ENCODE assay signal across 8 mouse cellular contexts in genomic region chr6:56808656-56809055, GRCm38 (mm10). TPM values are rescaled to one million over a fixed set of nuclear protein-coding genes. Genes with fewer than 3 reads are reported as not detected.
DNase-seq lines count a peak whose midpoint lies in the region; ATAC-seq lines count a peak whose summit lies in the region.

No protein-coding gene starts in this region.

- DNase-seq in 3T3-L1 (ENCODE audit: low read depth, low spot score) = peak; percentile 85
- DNase-seq in CD4-positive helper T cell, adult 2 months (ENCODE audit: low read depth, low spot score) = peak; percentile 69
- DNase-seq in cerebellum, adult 11 months = peak; percentile 31
- DNase-seq in forebrain, embryonic 14.5 days (ENCODE audit: low spot score) = peak; percentile 87
- DNase-seq in gastrocnemius, adult 8-10 months (ENCODE audit: low spot score in 2 of 2) = no peak

- H3K36me3 ChIP-seq in forebrain, embryonic 14.5 days (ENCODE audit: control insufficient read depth, insufficient read depth, low read length) = no peaks in the 10 kb centered on the region
- H3K36me3 ChIP-seq in intestine, embryonic 16.5 days (ENCODE audit: control insufficient read depth, insufficient read depth, low read length) = no peaks in the 10 kb centered on the region
- no peaks in the 10 kb centered on the region for H3K36me3 ChIP-seq in limb, embryonic 15.5 days
- no peaks in the 10 kb centered on the region for H3K36me3 ChIP-seq in midbrain, embryonic 16.5 days (ENCODE audit: control insufficient read depth, insufficient read depth, low read length)

- H3K9me3 ChIP-seq in forebrain, embryonic 14.5 days (replicated peaks; ENCODE audit: control insufficient read depth, low read length) = no peaks in the 10 kb centered on the region
- H3K9me3 ChIP-seq in intestine, embryonic 16.5 days (ENCODE audit: control insufficient read depth, low read length) = no peaks in the 10 kb centered on the region
- H3K9me3 ChIP-seq in limb, embryonic 15.5 days = no peaks in the 10 kb centered on the region
- H3K9me3 ChIP-seq in midbrain, embryonic 16.5 days (replicated peaks; ENCODE audit: control insufficient read depth, low read length, poor library complexity, severe bottlenecking) = no peaks in the 10 kb centered on the region

- H3K27me3 ChIP-seq in forebrain, embryonic 14.5 days (replicated peaks; ENCODE audit: control insufficient read depth, insufficient read depth, low read length) = no peaks in the 10 kb centered on the region
- H3K27me3 ChIP-seq in intestine, embryonic 16.5 days (replicated peaks; ENCODE audit: control insufficient read depth, insufficient read depth, low read length) = no peaks in the 10 kb centered on the region
- H3K27me3 ChIP-seq in limb, embryonic 15.5 days = 0 out of 2 replicates have a peak, but pooled peaks cover 3% of the 10 kb centered on the region
- no peaks in the 10 kb centered on the region for H3K27me3 ChIP-seq in midbrain, embryonic 16.5 days (ENCODE audit: control insufficient read depth, insufficient read depth, low read depth, low read length)

- peaks cover 8% of the 10 kb centered on the region; the same call in 1 of the 2 replicates for H3K4me1 ChIP-seq in forebrain, embryonic 14.5 days (ENCODE audit: control insufficient read depth, insufficient read depth, low read length)
- no peaks in the 10 kb centered on the region for H3K4me1 ChIP-seq in intestine, embryonic 16.5 days (ENCODE audit: control insufficient read depth, insufficient read depth, low read length)
- no peaks in the 10 kb centered on the region for H3K4me1 ChIP-seq in limb, embryonic 15.5 days
- no peaks in the 10 kb centered on the region for H3K4me1 ChIP-seq in midbrain, embryonic 16.5 days (ENCODE audit: control insufficient read depth, insufficient read depth, low read length)

- ATAC-seq in forebrain, embryonic 14.5 days = peak; percentile 90
- ATAC-seq in intestine, embryonic 16.5 days = peak; percentile 81
- peak; percentile 58; the same call in 1 of the 2 replicates for ATAC-seq in limb, embryonic 15.5 days (ENCODE audit: insufficient number of reproducible peaks, low FRiP score, low TSS enrichment, low read depth)
- peak; percentile 96 for ATAC-seq in midbrain, embryonic 16.5 days

- no peak overlapping the region for H3K9ac ChIP-seq in forebrain, embryonic 14.5 days (ENCODE audit: low read length)
- H3K9ac ChIP-seq in intestine, embryonic 16.5 days (ENCODE audit: low read depth, low read length) = no peak overlapping the region
- H3K9ac ChIP-seq in limb, embryonic 15.5 days = no peak overlapping the region
- no peak overlapping the region for H3K9ac ChIP-seq in midbrain, embryonic 16.5 days (ENCODE audit: low read depth, low read length)

- H3K4me2 ChIP-seq in forebrain, embryonic 14.5 days (ENCODE audit: low read length) = no peak overlapping the region
- H3K4me2 ChIP-seq in intestine, embryonic 16.5 days (ENCODE audit: low read depth, low read length) = no peak overlapping the region
- no peak overlapping the region for H3K4me2 ChIP-seq in limb, embryonic 15.5 days
- H3K4me2 ChIP-seq in midbrain, embryonic 16.5 days (ENCODE audit: low read length) = no peak overlapping the region

- 15% methylated on average over 3 of the region's 3 CpGs for WGBS in forebrain, embryonic 14.5 days
- WGBS in intestine, embryonic 16.5 days = 14% methylated on average over 3 of the region's 3 CpGs
- WGBS in limb, embryonic 15.5 days = 11% methylated on average over 3 of the region's 3 CpGs
- 9% methylated on average over 3 of the region's 3 CpGs for WGBS in midbrain, embryonic 16.5 days

- H3K27ac ChIP-seq in forebrain, embryonic 14.5 days (ENCODE audit: low read depth, low read length) = no peak overlapping the region
- H3K27ac ChIP-seq in intestine, embryonic 16.5 days (ENCODE audit: low read length) = no peak overlapping the region
- no peak overlapping the region for H3K27ac ChIP-seq in limb, embryonic 15.5 days
- no peak overlapping the region for H3K27ac ChIP-seq in midbrain, embryonic 16.5 days (ENCODE audit: low read length)

- H3K4me3 ChIP-seq in forebrain, embryonic 14.5 days (ENCODE audit: low read depth, low read length) = no peak overlapping the region
- H3K4me3 ChIP-seq in intestine, embryonic 16.5 days (ENCODE audit: low read length) = no peak overlapping the region
- H3K4me3 ChIP-seq in limb, embryonic 15.5 days = no peak overlapping the region
- no peak overlapping the region for H3K4me3 ChIP-seq in midbrain, embryonic 16.5 days (ENCODE audit: low read depth, low read length)

RNA-seq across cellular contexts. Expression of gene Kbtbd2, which starts 11.0 kb away (rescaled TPM):
- polyA plus RNA-seq in forebrain, embryonic 14.5 days (2014; fragmentation: Nextera tagmentation; extraction: Ambion mirVana) = 24.2 and 25.2 TPM in 2 replicates
- 17.1 and 19.3 TPM in 2 replicates for polyA plus RNA-seq in intestine, embryonic 16.5 days (2015; fragmentation: Nextera tagmentation; extraction: Ambion mirVana)
- 23.2 and 25.5 TPM in 2 replicates for polyA plus RNA-seq in limb, embryonic 15.5 days (2015; fragmentation: Nextera tagmentation; extraction: Ambion mirVana)
- polyA plus RNA-seq in midbrain, embryonic 16.5 days (2015; fragmentation: Nextera tagmentation; extraction: Ambion mirVana) = 23.9 and 29.4 TPM in 2 replicates
- total RNA-seq in gastrocnemius, adult 8-10 months (2022) = 10 to 100 TPM; 22.5 to 29.1 (median 23.6) TPM

RNA-seq across cellular contexts. Expression of gene Fkbp9, which starts 23.2 kb away (rescaled TPM):
- 26.3 and 27.9 TPM in 2 replicates for polyA plus RNA-seq in forebrain, embryonic 14.5 days (2014; fragmentation: Nextera tagmentation; extraction: Ambion mirVana)
- 88.1 and 89.0 TPM in 2 replicates for polyA plus RNA-seq in intestine, embryonic 16.5 days (2015; fragmentation: Nextera tagmentation; extraction: Ambion mirVana)
- polyA plus RNA-seq in limb, embryonic 15.5 days (2015; fragmentation: Nextera tagmentation; extraction: Ambion mirVana) = 234 and 259 TPM in 2 replicates
- 27.7 and 30.8 TPM in 2 replicates for polyA plus RNA-seq in midbrain, embryonic 16.5 days (2015; fragmentation: Nextera tagmentation; extraction: Ambion mirVana)
- 10 to 100 TPM; 58.9 to 65.0 (median 60.8) TPM for total RNA-seq in gastrocnemius, adult 8-10 months (2022)

Comparison
In these comparisons a context has a peak if more than half of its experiments do, and no peak if none do; other contexts are left out.
1. DNase-seq: peak in 3T3-L1 (single experiment), CD4-positive helper T cell, adult 2 months (single experiment), cerebellum, adult 11 months (single experiment) and forebrain, embryonic 14.5 days (single experiment); none in gastrocnemius, adult 8-10 months (0 of 2).
2. Peak in every context shown above with its lines, with median percentiles within 50 percentile points of each other: ATAC-seq.